Mouse (Mus musculus) spleen, postnatal 36 days (tissue): Measurements from ENCODE around the gene Prok1.

Source experiments
- DNase-seq, 2 experiments: peaks; one replicate each; pipeline ENCODE4 v3.0.0; 2022; ENCODE audit warnings: low spot score in 2 of 2, mixed read lengths in 1 of 2

The Prok1 gene

GRCm38 (mm10) chr3:107238051-107238450, 1.5 kb downstream of the Prok1 start:
- no peak for DNase-seq

GRCm38 (mm10) chr3:107233945-107234344, 5.6 kb downstream of the Prok1 start:
- DNase-seq: no peak

GRCm38 (mm10) chr3:107233351-107233813, 6.1 kb downstream of the Prok1 start:
- DNase-seq: peak; percentile 50 to 69

GRCm38 (mm10) chr3:107231202-107231601, 8.3 kb downstream of the Prok1 start:
- DNase-seq: no peak

- no peak for DNase-seq
Observed at GRCm38 (mm10) chr3:107230527-107230926, 9.0 kb downstream of the Prok1 start, which contains the start of gene A630076J17Rik. Gene A630076J17Rik (plus strand): TSS chr3:107230614.

GRCm38 (mm10) chr3:107229822-107230221, 9.7 kb downstream of the Prok1 start:
- no peak for DNase-seq

GRCm38 (mm10) chr3:107229221-107229620, 10.3 kb downstream of the Prok1 start:
- no peak for DNase-seq

- DNase-seq: no peak
Observed at GRCm38 (mm10) chr3:107225820-107226219, 13.7 kb downstream of the Prok1 start.

GRCm38 (mm10) chr3:107223230-107223629, 16.3 kb downstream of the Prok1 start:
- DNase-seq: no peak

- no peak for DNase-seq
Observed at GRCm38 (mm10) chr3:107221608-107222007, 17.9 kb downstream of the Prok1 start, which contains the start of gene Cym. Gene Cym (minus strand): TSS chr3:107221732.

- no peak for DNase-seq
Observed at GRCm38 (mm10) chr3:107218572-107218971, 20.9 kb downstream of the Prok1 start.

GRCm38 (mm10) chr3:107217101-107217480, 22.4 kb downstream of the Prok1 start:
- DNase-seq: no peak

GRCm38 (mm10) chr3:107216400-107217100, 23.0 kb downstream of the Prok1 start:
- no peak for DNase-seq

- DNase-seq: no peak
Observed at GRCm38 (mm10) chr3:107214606-107215005, 24.9 kb downstream of the Prok1 start.

GRCm38 (mm10) chr3:107207625-107208253, 31.8 kb downstream of the Prok1 start:
- no peak for DNase-seq

- no peak for DNase-seq
Observed at GRCm38 (mm10) chr3:107206490-107207150, 32.9 kb downstream of the Prok1 start.

GRCm38 (mm10) chr3:107205994-107206393, 33.5 kb downstream of the Prok1 start:
- DNase-seq: peak; percentile 38 to 50

GRCm38 (mm10) chr3:107205170-107205569, 34.3 kb downstream of the Prok1 start:
- no peak for DNase-seq

GRCm38 (mm10) chr3:107204413-107204812, 35.1 kb downstream of the Prok1 start:
- DNase-seq: no peak

- no peak for DNase-seq
Observed at GRCm38 (mm10) chr3:107201310-107202180, 38.0 kb downstream of the Prok1 start.

- no peak for DNase-seq
Observed at GRCm38 (mm10) chr3:107188226-107188899, 51.1 kb downstream of the Prok1 start.
